Mouse (Mus musculus) kidney, adult 2 months (tissue): ENCODE measurements at regions not wholly inside any gene's neighbourhood (a gene's known extent, or its start where the extent isn't known, plus 50 kb on each side); places are given as distances from the start of the nearest gene placed in this dataset.

Source experiments
- CTCF ChIP-seq: fragments of 200-500 bp; conservative IDR thresholded peaks from 2 replicates; pipeline ENCODE4 v1.5.1; 2011; ENCODE audit warnings: low read depth, mild to moderate bottlenecking, control low read depth, low read length, moderate library complexity, mixed read lengths; ENCODE audit not compliant: insufficient read depth, insufficient read length
- POLR2A ChIP-seq: fragments of 200-500 bp; IDR thresholded peaks from one replicate; pipeline ENCODE4 v1.6.1; 2011; ENCODE audit warnings: low read depth, low read length, control low read depth

DNA sequence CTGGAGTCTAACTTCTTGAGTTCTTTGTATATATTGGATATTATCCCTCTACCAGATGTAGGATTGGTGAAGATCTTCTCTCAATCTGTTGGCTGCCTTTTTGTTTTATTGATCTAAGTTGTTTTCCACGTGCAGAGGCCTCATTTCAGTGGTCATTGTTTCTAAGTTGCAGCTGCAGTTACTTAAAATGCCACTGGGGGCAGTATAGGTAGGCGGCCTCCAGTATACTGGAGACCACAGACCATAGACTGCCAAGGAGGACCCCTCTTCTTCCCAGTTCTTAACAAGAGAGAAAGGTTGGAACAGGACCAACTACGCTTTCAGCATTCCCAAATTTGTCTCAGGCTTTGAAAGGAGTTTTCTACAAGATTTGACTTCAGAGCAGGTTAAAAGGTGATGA lies 136.7 kb downstream of the BC067074 start:
- TF ChIP-seq CTCF (peak; percentile 46), POLR2A (no peak)
